Mouse (Mus musculus) cerebellum, adult 8-10 months (tissue): ENCODE results near the gene Iqcc.

Experiments
- DNase-seq: peaks from one replicate; pipeline ENCODE4 v3.0.0; 2022

Iqcc gene

DNA sequence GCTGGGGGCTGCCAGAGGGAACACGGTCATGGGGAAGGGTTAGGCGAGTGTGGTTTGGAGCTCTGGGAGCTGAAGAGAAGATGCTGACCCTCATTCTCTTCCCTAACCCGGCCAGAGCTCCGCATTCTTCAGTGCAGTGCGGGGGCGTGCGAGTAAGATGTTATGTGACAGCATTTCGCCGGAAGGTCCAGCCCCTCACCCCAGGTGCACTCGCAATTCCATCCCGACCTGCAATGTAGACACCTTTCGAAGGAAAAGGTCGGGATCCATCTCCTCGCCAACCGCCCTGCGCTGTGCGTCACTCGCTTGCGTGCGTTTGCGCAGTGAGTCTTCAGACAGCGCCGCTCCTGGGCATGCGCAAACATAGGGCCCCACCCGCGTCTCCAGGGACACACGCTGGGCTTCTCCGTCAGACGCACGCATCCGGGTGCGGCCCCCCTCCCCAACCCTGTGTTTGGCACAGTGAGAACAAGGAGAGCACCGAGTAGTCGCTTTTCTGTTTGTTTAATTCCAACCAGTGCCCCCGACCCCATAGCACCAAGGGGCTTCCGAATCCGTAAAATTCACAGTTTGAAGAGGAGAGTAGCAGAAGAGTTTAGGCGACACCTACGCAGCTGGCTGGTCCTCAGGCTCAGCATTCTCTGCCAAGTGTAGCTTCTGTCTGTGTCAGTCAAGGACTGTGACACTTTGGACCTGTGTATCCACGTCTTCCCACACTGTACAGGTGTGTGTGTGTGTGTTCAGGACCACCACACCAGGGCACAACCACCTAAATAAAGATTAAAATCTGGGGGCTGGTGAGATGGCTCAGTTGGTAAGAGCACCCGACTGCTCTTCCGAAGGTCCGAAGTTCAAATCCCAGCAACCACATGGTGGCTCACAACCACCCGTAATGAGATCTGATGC lies at the start of gene Iqcc:
Iqcc (minus strand) TSS at position 314 of the 906 bp plus-strand sequence.
- DNase-seq, result peak; percentile 95

DNA sequence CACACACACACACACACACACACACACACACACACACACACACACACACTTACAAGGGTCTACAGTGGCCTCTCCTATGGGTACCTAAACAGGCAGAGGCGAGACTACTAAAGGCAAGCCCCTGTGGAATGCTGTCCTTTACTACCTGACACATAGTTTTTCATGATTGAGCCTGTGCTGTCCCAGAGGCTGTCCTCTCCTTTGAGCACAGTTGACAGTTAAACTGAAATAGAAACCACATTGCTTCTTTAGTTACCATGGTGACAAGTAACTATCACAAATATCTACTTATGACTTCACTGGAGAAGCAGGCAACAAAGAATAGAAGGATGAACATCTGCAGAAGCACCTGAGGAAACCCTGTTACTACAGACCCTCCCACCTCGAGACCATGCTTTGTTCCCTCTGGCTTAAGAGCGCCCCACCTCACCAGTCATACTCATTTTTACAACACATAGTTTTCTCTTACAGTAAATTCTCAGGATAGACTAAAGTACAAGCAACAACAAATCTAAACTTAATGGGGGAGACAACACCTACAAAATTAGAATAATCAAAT lies 43.4 kb upstream of the Iqcc start:
- no peak for DNase-seq

DNA sequence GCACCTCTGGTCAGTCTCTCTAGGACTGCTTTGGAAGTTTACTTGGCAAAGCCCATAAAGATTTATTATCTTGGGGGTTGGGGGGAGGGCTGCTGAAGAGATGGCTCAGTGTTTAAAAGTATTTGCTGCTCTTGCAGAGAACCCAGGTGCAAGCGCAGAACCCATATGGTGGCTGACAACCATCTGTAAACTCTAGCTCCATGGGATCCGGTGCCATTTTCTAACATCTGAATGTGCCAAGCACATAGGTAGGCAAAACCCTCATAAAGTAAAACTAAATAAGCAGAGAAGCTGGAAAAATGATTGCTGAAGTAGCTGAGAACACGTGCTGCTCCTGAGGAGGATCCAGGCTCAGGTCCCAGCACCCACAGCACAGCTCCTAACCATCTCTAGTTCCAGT lies 42.7 kb upstream of the Iqcc start:
- DNase-seq, result no peak

DNA sequence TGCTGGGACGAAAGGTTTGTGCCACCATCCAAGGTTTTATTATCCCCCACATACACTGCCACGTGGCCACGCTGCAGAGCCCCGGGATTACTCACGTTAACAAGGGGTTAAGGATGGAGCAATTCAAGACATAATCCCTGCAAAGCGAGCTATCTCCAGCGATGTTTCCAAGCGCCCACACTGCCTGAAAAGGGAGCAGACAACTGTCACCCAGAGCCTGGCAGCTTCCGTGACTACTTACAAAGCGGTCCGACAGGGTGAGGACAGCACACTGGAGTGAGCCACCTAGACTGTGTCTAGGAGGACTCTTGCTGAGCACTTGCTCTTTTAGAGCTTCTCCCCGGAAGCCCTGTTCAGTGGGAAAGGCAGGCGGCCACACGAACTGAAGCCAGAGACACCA lies 35.9 kb upstream of the Iqcc start:
- no peak for DNase-seq

DNA sequence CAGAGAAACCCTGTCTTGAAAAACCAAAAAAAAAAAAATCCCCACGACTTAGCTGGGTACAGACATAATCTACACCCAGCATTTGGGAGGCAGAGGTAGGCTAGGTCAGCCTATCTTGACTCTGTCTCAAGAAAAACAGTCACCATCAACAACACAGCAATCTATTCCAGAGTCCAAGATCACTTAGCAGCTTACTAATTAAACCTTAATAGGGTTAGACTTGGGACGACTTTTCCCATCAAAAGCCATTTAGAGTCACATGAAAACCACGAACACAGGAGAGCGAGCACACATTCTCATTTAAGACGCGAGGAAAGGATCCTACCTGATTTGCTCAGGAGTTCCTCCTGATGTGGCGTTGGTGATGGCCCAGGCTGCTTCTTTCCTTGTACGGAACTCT lies 31.5 kb upstream of the Iqcc start:
- DNase-seq, result no peak

DNA sequence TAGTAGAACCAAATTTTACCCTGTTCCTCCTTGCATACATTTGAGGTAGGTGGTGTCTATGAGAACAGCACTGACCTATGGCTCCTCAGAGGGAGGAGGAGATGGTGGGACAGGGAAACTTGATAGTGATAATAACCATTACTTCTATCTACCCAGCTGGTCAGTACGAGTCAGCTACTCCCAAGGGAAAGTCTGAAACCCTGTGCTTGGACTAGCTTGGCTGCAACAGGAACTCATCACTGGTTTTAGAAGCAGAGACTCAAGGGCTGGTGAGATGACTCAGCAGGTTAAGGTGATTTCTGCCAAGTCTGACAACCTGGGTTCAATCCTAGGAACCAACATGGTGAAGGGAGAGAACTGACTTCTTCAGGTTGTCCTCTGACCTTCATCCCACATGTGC lies 29.8 kb upstream of the Iqcc start:
- no peak for DNase-seq

DNA sequence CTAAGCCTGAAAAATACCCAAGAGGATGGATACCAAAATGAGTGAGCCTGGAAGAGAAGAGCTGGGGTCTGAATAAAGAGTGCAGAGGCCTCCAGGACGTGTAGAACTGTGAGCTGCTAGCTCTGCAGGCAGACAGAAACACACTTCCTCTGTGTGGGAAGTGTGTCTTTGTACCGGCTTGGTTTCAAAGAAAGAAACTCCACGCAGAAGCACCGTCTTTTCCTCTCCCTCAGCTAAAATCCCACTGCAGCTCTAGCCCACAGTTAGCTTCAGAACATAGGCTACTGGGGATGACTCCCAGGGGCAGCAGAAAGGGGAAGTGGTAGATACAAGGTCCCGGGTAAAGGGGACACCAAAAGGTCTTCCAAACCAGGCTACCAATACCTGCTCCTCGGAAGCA lies 26.3 kb upstream of the Iqcc start:
- no peak for DNase-seq

DNA sequence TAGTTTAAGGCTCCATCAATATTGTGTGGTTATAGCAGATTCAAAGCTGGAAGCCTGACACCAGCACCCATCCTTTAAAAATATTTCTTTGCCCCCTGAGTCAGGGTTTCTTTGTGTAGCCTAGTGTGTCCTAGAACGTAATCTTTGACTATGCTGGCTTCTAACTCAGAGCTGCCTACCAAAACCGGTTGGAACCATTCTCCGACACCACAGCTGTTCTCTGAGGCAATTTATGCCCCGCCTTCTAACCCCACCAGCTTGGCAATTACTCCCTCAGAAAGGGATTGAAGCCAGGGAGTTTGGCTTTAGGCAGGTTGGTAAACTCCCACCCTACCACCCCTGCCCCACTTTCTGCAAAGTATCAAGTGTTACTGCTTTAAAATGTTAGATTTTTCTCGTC lies 22.9 kb upstream of the Iqcc start:
- DNase-seq, result no peak

DNA sequence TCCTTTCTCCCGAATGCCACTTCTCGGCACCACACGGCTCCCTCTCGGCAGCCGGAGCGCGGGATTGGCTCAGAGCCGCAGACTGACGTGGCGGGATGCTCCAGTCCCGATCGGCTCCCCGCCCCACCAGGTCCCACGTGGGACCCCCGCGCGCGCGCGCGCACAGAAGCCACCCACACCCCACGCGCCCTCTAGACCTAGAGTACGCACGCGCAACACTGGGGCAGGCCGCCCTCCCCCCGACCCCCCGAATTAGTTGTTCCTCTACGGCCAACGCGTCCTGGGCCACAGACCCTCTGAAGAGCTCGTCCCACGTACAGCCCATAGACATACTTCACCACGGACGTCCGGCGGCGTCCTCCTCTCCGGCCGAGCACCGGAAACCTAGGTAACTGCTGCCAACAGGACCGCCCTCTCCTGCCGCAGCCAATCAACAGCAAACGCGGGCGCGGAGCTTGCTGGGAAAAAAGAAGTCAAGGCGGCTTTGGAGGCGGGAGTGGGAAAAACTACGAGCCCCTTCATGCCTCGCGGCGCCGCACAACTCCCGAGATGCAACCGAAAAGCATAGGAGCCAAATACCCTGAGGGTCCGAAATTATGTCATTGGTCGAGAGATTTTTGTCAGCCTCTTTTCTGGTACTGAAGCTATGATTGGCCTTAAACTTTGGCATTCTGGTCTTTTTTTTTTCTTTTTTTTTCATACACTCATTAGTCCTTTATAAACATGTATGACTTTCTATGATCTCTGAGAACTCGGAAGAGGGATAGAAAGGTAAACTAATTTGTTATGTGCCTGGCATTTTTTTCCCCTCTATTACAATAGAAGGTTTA lies 22.0 kb upstream of the Iqcc start, which contains the start of gene Txlna:
Txlna (minus strand) TSS at position 428 of the 830 bp plus-strand sequence.
- DNase-seq, result peak; percentile 97

DNA sequence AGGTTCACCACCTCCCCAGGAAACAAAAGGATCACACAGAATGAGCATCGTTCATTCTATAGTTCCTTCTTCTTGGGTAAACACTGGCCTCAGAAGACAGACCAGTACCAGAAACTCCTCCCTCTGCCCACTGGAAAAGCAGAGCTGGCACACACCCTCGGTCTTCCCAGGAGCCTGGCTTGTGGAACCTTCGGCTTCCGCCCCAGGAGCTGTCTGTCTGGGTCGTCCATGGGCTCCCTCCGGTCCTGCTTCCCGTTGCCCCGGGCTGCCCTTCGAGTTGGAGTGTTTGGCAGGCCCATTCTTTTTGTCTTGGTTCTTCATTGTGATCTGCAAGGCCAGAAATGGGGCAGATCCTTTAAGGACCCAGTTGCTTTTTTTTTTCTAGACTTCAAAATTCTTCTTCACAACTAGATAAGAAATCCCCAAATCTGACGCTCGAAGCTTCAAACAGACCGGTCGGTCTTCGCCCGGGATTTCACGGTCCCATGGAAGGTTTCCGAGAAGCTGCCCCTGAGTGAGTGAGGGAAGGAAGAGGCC lies 21.3 kb upstream of the Iqcc start:
- peak; percentile 64 for DNase-seq

DNA sequence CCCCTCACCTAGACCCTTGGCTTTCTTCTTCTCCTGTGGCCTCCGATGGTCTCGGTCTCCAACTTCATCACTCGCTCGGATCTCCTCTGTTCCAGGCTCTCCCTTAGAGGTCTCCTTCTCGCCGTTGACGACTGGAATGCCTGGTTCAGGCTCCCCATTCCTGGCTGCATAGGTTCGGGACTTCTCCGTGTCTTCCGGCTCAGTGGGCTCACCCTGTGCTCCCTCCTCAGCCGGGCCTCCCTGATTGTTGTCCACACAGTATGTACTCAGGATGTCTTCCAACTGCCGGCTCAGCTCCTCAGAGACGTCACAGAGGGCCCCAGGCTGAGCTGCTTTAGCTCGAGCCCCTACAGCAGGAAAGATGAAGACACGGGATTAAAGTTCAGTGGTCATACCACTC lies 20.3 kb upstream of the Iqcc start:
- DNase-seq, result no peak

DNA sequence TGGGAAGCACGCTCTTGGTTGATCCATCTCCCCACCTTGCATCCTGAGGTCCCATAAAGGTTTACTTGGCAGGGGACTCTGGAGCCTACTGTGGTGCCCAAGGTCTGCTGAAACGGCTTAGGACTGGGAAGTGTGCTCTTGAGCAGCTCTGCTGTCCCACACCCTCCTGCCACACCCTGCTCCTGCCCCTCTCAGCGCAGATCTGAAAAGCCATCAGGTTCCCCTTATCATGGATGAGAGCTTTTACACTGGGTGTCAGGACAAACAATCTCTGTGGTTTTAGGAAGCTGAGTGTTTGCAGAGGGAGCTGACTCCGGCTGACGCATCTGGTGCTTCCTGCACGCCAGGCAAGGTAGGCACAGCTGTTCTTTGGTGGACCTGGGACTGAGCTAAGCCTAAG lies 15.0 kb upstream of the Iqcc start:
- DNase-seq, result no peak

DNA sequence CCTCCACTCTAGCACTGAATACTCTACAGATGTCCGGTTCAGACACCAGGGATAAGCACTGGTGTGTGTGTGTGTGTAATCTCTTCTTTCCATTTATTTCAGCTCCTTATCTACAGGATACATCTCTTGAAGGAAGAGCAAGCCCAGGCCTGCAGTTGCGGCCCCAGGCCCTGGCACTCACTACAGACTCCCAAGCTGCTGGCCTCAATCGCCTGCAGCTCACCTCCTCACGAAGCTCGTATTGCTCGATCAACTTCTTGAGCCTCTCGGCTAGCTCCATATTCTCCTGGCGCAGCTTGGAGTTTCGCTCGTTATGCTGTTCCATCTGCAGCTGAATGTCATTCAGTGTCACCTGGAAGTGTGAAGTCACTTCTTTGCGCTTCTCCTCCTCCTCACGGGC lies 13.0 kb upstream of the Iqcc start:
- DNase-seq, result no peak

DNA sequence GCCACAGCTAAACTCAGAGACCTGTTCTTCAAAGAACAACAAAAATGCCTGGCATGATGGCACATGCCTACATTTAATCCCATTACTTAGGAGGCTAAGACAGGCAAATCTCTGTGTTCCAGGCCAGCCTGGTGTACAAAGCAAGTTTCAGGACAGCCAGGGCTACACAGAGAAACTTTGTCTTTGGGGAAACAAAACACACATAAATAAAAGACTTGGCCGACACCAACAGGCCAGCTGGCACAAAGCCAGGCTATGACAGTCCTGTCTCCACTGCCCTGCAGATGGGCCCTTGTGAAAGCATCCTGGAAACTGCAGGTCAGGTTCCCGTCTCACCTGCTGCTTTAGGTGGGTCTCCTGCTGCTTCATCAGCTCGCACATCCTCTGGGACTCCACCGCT lies 12.0 kb upstream of the Iqcc start:
- DNase-seq, result no peak

DNA sequence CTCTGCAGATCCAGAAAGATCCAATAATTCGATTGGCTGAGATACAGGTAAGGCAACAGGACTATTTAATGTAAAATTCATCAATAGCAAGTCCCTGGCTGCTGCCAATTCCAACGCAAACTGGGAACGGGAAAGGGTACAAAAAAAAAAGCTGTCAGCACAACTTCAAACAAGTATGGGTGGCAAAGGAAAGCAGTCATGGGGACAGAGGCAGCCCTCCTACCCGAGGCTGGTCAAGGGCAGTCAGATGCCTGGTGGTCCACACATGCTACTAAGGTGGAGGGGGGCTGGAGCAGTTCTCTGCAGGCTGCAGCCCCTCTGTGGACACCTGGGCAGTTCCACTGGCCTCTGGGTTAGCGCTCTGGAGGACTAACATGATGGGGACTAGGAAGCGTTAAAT lies 7.1 kb upstream of the Iqcc start:
- DNase-seq, result no peak

DNA sequence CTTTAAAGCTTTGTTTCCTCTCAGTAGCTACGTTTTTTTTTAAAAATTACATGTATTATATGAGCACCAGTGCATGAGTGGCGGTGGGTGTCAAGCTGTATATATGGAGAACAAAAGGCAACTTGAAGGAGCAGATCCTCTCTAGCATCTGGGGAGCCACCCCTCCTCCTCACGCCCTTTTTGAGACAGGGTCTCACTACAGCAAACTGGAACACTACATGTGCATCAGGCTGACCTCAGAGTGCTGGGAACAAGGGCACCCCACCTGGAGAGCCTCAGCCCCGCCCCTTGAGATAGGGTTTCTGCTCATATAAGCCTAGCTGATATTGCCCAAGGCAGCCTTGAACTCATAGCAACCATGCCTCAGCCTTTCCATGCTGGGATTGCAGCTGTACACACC lies 6.6 kb upstream of the Iqcc start:
- DNase-seq, result no peak

DNA sequence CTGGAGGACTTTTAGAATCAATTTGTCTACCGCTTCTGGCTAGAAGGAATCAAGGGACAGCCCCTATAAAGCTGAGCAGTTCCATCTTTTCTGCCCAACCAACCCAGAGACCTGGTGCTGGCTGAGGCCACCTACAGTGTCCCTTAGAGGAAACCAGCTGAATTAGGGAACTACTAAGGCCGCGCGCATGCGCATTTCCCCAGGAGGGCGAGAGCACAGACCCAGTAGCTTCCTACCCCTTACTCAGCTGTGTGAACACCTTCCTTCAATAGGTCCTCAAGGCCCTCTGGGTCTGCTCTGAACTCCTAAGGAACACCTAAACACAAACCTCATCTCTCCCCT lies 6.1 kb upstream of the Iqcc start:
- DNase-seq, result peak; percentile 67

DNA sequence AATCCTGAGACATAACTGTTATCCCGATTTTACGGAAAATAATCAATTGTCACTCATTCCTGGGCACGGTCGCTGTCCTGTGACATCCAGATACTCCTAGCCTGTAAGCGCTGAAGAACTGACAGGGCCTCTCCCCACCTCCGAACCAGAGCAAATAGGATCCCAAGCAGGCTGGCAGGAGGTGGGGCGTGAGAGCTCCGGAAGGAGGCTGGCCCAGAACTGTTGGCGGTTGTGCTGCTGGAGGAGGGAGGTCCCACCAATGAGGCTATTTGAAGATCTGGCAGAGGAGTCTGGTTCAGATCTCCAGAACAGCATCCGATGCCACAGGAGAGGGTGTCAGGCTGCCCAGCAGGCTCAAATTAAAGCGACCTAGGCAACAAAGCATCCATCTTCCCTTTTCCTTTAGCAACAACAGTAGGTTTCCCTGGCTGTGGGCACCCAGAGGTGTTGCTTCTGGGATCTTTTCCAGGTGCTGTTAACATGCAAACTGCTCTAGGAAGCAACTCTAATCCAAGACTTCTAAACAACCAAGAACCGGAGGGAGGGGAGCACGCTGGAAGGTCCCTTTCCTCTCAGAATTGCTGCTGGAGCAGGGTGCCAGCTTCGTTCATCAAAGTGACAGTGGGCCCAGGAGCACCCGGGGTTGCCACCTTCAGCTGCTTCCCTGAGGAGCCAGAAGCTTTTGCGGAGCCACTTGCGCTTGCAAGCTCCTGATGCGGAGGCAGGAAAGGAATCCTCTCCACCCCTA lies 5.6 kb upstream of the Iqcc start:
- peak; percentile 86 for DNase-seq

DNA sequence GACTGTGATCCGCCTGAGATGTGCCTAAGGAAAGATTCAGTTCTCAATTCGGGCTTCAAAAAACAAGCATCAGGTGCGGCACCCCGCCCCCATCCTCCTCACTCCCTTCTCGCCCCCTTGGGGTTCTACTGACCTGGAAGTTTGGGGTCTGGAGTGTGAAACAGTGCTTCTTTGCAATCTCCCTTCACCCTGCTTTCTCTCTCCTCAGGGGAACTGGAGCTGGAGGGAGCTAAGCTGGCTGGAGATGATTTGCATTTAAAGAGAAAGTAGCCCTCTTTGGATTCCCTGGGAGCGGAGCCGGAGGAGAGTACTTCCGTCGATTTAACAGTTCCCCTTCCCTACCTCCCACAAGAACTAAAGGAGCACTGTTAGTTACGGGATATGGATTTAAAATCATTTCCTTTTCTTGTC lies 4.8 kb upstream of the Iqcc start, which contains the start of gene Ccdc28b:
Ccdc28b (minus strand) TSS at position 267 of the 411 bp plus-strand sequence.
- peak; percentile 61 for DNase-seq

DNA sequence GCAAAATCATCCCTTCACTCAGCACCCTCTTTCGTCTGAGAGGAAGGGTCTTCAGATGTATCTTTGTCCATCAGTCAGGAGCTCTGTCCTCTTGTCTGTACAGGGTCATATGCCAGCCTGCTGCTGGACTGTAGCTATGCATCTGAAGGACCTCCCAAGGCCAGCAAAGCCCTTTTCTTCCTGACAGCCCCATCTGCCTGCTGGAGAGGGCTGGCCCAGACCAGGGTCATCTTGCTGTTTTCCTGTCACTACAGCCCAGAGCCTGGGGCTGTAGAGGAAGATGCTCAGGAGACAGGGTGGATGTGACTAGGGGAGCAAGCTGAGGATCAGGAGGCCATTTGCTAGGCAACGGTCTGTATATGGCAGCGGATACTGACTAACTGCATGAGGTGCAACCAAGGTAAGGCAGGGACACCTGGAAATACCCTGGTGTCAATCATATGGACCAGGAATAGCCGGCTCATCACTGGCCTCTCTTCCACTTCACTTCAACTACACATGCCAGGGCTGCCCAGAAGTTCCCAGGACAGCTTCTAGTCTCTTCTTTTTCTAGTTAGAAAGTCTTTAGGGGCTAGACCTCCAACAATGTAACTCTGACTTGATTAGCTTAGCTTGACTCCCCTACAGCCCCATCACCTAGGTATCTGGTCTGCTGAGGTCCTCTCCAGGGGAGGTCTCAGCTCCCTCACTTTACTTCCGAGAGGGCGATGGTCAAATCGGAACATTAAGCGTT lies 4.1 kb upstream of the Iqcc start:
- DNase-seq, result peak; percentile 56

DNA sequence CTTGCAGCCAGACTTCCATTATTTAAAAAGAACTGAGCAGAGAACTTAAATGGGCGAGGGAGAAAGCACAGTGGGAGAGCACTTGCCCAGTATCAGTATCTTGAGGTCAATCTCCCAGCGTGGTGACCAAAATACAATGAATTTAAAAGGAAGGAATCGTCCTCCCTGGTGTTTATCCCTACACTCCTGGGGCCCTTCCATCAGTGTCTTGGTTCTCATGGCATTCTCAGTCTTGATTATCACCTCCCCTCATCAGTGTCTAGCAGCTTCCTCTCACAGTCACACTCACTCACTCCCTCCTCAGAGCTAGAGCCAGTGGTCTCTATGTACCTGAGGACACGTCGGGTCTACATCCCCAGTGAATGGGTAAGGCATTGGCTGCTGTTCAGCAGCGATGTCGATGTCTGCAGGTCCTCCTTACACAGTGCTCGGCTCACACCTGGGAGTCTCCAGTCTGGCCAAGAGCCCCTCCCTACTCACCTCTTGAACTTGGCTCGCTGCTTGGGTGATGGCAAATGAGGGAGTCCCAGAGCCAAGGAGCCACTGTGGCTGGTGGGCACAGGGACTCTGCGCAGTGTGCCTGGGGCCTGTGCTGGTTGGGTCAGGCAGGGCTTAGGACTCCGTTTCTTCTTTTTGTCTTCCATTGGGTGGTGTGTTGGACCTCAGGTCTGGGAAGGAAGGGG lies 3.4 kb upstream of the Iqcc start:
- peak; percentile 52 for DNase-seq
